Mouse (Mus musculus) liver, adult 2 months (tissue): ENCODE data around the gene Maoa. TPM values are rescaled to one million over a fixed set of nuclear protein-coding genes. Genes with fewer than 3 reads are reported as not detected.

ENCODE experiments used
- DNase-seq: peaks from one replicate; pipeline ENCODE4 v3.0.0-alpha.2; 2011; ENCODE audit warnings: low read depth, low spot score; ENCODE audit errors: extremely low read depth
- H3K27ac ChIP-seq: fragments of 200-500 bp; replicated peaks from 2 replicates; pipeline ENCODE4 v1.5.1; 2012; ENCODE audit warnings: low read depth, mild to moderate bottlenecking, control low read depth, inconsistent platforms, low read length; ENCODE audit not compliant: insufficient read depth
- H3K27me3 ChIP-seq: fragments of 200-500 bp; 2 replicates; pipeline ENCODE4 v1.6.1; 2012; ENCODE audit warnings: mild to moderate bottlenecking, moderate library complexity, low read length, inconsistent platforms; ENCODE audit not compliant: control insufficient read depth, insufficient read depth
- H3K36me3 ChIP-seq: fragments of 200-500 bp; 2 replicates; pipeline ENCODE4 v1.6.1; 2012; ENCODE audit warnings: low read length, inconsistent platforms; ENCODE audit not compliant: control insufficient read depth, insufficient read depth
- H3K4me1 ChIP-seq: fragments of 200-500 bp; 2 replicates; pipeline ENCODE4 v1.6.1; 2011; ENCODE audit warnings: low read length; ENCODE audit not compliant: control insufficient read depth, insufficient read depth
- H3K4me3 ChIP-seq: fragments of 200-500 bp; 2 replicates; pipeline ENCODE4 v1.5.1; 2011; ENCODE audit warnings: low read depth, mild to moderate bottlenecking, control low read depth, low read length, moderate library complexity; ENCODE audit not compliant: insufficient read depth
- H3K79me2 ChIP-seq: fragments of 200-500 bp; 2 replicates; pipeline ENCODE4 v1.6.1; 2012; ENCODE audit warnings: inconsistent platforms, mild to moderate bottlenecking, low read length, moderate library complexity; ENCODE audit not compliant: control insufficient read depth, insufficient read depth
- H3K9ac ChIP-seq: fragments of 200-500 bp; 2 replicates; pipeline ENCODE4 v1.6.1; 2012; ENCODE audit warnings: low read depth, mild to moderate bottlenecking, control low read depth, inconsistent platforms, low read length
- CTCF ChIP-seq: fragments of 200-500 bp; IDR thresholded peaks from 2 replicates; pipeline ENCODE4 v1.5.1; 2011; ENCODE audit warnings: low read depth, low read length, control low read depth
- POLR2A ChIP-seq: fragments of 200-500 bp; IDR thresholded peaks from 2 replicates; pipeline ENCODE4 v1.6.1; 2011; ENCODE audit warnings: low read length, control low read depth; ENCODE audit not compliant: insufficient read depth; ENCODE audit errors: extremely low read depth
- WGBS: fragments of 180-500 bp; shearing (Covaris S2); methylation state at CpG from one replicate; pipeline ENCODE4 v1.1.7; 2018; 5-methylcytosine and 5-hydroxymethylcytosine counted together
- polyA plus RNA-seq: library from polyadenylated mRNA; depleted of rRNA; stranded (reverse); fragments of >200 nt; gene quantifications from 2 replicates; pipeline ENCODE4 v1.2.3, GENCODE M21; 2012; rRNA removed
- total RNA-seq: library from RNA; depleted of rRNA; stranded (reverse); fragments of >200 nt; gene quantifications from 2 replicates; pipeline ENCODE4 v1.2.3, GENCODE M21; 2014; rRNA removed

Maoa gene
- total RNA-seq, result 8.0 and 8.9 TPM in 2 replicates
- polyA plus RNA-seq, result 1.2 and 1.6 TPM in 2 replicates

GRCm38 (mm10) chrX:16619034-16619929 lies at the start of gene Maoa:
Gene Maoa (plus strand): TSS chrX:16619698.
- Histone ChIP-seq H3K4me1 (no peaks in the 10 kb centered on the region), H3K79me2 (no peaks in the 10 kb centered on the region), H3K27ac (no peak within 1 kb of the TSS), H3K4me3 (peak within 1 kb of the TSS; percentile 68), H3K36me3 (no peaks in the 10 kb centered on the region), H3K27me3 (no peaks in the 10 kb centered on the region), H3K9ac (peak within 1 kb of the TSS; percentile 53)
- under 1% methylated on average over 33 of the region's 33 CpGs for WGBS
- DNase-seq, result peak; percentile 75
- no peak for TF ChIP-seq CTCF
- TF ChIP-seq POLR2A, result no peak

GRCm38 (mm10) chrX:16618225-16619033 lies 1.1 kb upstream of the Maoa start:
- Histone ChIP-seq H3K36me3 (no peaks in the 10 kb centered on the region), H3K79me2 (no peaks in the 10 kb centered on the region), H3K27me3 (no peaks in the 10 kb centered on the region), H3K4me3 (peak overlapping the region; percentile 68), H3K4me1 (no peaks in the 10 kb centered on the region), H3K9ac (peak overlapping the region; percentile 46), H3K27ac (no peak overlapping the region; the same call in 1 of the 2 replicates)
- WGBS, result under 1% methylated on average over 53 of the region's 60 CpGs
- TF ChIP-seq POLR2A (no peak), CTCF (no peak)
- peak; percentile 75 for DNase-seq

GRCm38 (mm10) chrX:16656511-16656910 lies 37.0 kb downstream of the Maoa start:
- WGBS, result 36% methylated on average over 2 of the region's 2 CpGs
- DNase-seq, result peak; percentile 10
- TF ChIP-seq CTCF, result no peak
- TF ChIP-seq POLR2A, result no peak

GRCm38 (mm10) chrX:16706094-16706493 lies 86.6 kb downstream of the Maoa start:
- Histone ChIP-seq H3K36me3 (peaks cover 5% of the 10 kb centered on the region; the same call in 1 of the 2 replicates), H3K79me2 (no peaks in the 10 kb centered on the region), H3K4me1 (no peaks in the 10 kb centered on the region), H3K4me3 (no peak overlapping the region), H3K9ac (no peak overlapping the region), H3K27ac (no peak overlapping the region), H3K27me3 (no peaks in the 10 kb centered on the region)
- no peak for DNase-seq
- 79% methylated on average over 1 of the region's 1 CpGs for WGBS
- TF ChIP-seq POLR2A, result no peak
- no peak for TF ChIP-seq CTCF

More at GRCm38 (mm10) chrX:16656511-16656910, 37.0 kb downstream of the Maoa start:
- no peak overlapping the region for H3K4me3 ChIP-seq
- no peaks in the 10 kb centered on the region for H3K79me2 ChIP-seq
- H3K4me1 ChIP-seq, result no peaks in the 10 kb centered on the region
- no peaks in the 10 kb centered on the region for H3K36me3 ChIP-seq
- H3K27ac ChIP-seq, result no peak overlapping the region
- H3K27me3 ChIP-seq, result no peaks in the 10 kb centered on the region
- no peak overlapping the region for H3K9ac ChIP-seq

- no peak overlapping the region for H3K4me3 ChIP-seq
- no peak overlapping the region for H3K9ac ChIP-seq
- no peak overlapping the region for H3K27ac ChIP-seq
- H3K27me3 ChIP-seq, result no peaks in the 10 kb centered on the region
- no peak for DNase-seq
- no peaks in the 10 kb centered on the region for H3K79me2 ChIP-seq
- peaks cover 16% of the 10 kb centered on the region; the same call in 1 of the 2 replicates for H3K36me3 ChIP-seq
- H3K4me1 ChIP-seq, result no peaks in the 10 kb centered on the region
- no peak for TF ChIP-seq CTCF
- TF ChIP-seq POLR2A, result no peak
- WGBS, result 78% methylated on average over 1 of the region's 1 CpGs
Observed at GRCm38 (mm10) chrX:16714033-16714432, 94.5 kb downstream of the Maoa start.

Other genes starting within 250 kb of the Maoa start
- gene Cypt1, start 96.8 kb upstream of the Maoa start, total RNA-seq, result not detected in 2 replicates
- gene Cypt1, start 96.8 kb upstream of the Maoa start, polyA plus RNA-seq, result not detected in 2 replicates
- 139 and 175 TPM in 2 replicates for gene Maob, start 197.7 kb downstream of the Maoa start, total RNA-seq
- 101 and 125 TPM in 2 replicates for gene Maob, start 197.7 kb downstream of the Maoa start, polyA plus RNA-seq